Mouse (Mus musculus): ENCODE results near the gene Sh3pxd2a.

The Sh3pxd2a gene

DNA sequence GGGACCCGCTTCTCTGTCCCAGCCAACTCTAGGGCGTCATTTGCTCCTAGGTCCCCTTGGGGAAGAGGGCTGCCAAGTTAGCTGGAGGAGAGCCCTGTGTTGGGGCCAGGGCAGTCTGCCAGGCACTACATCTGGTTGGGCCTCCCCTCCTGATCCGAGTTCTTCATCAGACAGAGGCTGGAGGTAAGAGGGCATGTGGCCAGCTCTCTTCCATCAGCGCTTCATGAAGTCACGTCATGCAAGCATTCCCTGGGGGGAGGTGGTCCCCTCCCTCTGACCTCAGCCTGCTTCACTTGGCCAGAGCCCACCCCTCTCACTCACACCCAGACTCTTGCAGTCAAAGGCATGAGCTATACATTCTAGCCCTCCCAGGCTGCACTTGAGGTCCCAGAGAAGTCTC, 25.8 kb downstream of the Sh3pxd2a start:
- DNase-seq (ENCODE audit: low spot score), result no peak

DNA sequence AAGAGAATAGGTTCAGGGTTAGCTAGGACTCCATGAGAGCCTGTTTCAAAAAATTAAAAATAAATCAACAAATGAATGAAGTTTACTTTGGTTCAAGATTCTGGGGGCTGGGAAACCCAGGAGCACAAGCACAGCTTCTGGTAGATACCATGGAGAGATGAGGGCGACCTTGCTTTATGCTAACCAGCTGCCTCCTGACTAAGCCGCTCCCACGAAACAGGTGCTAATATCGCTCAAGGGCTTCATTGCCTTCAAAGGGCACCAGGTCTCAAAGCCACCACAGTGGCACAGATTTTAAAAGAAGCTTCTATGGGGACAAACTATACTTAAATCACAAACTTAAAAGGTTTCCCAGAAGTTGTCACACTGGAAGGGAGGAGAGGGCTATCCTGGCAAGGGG, 27.2 kb downstream of the Sh3pxd2a start:
- no peak for DNase-seq (ENCODE audit: low spot score)

GRCm38 (mm10) chr19:47436236-47436635, 28.0 kb downstream of the Sh3pxd2a start:
- no peak for DNase-seq (ENCODE audit: low spot score)

DNA sequence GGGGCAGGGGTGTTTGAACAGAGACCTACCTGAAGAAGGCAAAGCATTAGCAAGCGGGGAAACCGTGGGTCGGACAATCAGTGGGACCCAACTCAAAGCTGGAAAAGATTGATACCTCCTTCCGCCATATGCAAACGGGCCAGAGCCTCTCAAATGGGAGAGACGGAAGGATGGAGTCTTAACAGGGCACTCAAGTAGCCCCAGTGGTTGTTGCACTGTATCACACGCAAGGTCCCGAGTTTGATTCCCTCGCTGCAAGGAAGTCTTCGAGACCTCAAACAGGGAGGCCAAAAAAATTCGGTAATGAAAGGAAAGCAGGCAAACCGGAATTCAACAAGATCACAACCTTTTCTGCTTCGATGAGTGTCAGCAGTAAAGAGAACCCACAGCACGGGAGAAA, 29.5 kb downstream of the Sh3pxd2a start:
- no peak for DNase-seq (ENCODE audit: low spot score)

DNA sequence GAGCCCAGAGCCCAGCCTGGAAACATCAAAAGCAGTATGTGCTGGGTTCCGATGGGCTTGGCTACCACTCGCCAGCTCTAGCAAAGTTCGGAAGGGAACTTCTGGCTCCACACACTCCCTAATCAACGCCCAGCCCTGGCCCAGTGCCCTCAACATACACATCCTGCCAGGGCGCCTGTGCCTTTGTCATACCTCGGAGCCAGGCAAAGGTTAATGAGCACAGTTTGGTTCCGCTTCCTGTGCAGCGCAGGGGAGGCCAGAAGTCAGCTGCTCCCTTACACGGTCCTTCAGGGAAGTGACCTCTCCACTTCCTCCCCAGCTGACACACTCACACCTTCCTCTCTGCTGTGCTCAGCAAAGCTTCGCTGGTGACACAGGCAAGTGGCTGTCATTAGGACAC, 31.9 kb downstream of the Sh3pxd2a start:
- DNase-seq (ENCODE audit: low spot score), result no peak

DNA sequence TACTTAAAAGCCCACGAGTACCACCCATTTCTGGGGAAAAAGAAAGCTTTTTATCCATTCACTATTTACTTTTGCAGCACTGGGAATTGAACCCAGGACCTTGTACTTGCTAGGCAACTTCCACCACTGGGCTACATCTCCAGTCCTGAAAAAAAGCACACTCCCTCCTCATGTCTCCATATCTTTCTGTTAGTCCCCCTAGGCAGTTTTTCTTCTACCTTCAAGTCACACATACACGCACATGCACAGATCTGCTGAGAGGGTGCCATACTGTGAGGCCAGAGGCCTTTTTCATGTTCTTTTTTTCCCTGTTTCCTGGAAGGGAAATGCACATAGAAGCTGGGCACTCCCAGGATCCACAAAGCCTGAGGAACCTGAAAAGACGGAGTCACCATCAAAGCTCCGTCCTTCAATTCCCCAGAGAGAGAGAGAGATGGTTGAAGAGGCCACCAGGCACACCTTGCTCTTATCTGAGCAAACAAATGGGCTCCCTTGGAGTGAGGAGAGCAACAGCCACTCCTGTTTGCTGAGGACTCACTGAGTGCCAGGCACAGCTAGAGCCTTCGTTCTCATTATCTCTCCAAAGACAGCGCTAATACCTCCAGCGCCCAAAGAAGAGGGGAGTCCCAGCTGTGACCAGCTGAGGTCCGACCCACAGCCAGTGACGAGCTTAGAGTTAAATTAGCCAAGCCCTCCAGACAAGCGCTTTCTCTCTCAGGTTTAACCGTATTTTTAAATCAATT, 32.8 kb downstream of the Sh3pxd2a start:
- no peak for DNase-seq (ENCODE audit: low spot score)

DNA sequence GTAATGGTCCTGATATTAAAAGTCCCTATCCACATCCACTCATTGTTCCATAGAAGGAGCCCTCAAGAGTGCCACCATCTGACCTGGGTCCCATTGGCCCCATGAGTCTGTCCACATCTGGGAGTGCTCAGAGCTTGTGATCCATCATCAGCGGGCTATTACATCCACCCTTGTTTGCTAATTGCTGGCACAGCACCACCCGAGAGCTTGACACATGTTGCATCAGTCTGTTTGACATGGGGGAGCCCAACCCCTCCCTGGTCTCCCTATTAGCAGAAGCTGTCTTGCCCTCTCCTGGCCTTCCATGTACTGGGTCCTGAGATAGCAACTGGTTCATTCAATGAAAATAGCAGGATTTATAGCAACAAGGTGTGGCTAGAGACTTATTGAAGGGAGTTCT, 34.0 kb downstream of the Sh3pxd2a start:
- DNase-seq (ENCODE audit: low spot score), result no peak

DNA sequence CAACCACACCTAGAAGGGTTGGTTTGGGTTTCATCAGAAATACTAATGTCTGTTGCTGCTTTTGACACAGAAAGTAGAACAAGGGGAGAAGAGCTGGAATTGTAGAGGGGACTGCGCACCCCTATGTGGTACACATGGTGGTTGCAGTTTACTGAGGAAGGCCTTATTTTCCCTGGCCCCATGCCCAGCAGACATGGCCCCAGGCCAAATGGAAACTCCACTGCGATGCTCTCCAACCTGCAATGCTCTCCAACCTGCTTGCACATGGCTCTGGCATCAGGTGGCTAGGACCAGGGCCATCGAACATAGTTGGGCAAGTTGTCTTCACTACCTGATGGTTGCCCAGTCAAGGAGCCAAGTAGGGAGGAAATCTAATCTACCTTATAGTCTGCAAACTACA, 35.0 kb downstream of the Sh3pxd2a start:
- no peak for DNase-seq (ENCODE audit: low spot score)

GRCm38 (mm10) chr19:47428794-47429193, 35.4 kb downstream of the Sh3pxd2a start:
- no peak for DNase-seq (ENCODE audit: low spot score)

GRCm38 (mm10) chr19:47427841-47428789, 36.1 kb downstream of the Sh3pxd2a start:
- no peak for DNase-seq (ENCODE audit: low spot score)

DNA sequence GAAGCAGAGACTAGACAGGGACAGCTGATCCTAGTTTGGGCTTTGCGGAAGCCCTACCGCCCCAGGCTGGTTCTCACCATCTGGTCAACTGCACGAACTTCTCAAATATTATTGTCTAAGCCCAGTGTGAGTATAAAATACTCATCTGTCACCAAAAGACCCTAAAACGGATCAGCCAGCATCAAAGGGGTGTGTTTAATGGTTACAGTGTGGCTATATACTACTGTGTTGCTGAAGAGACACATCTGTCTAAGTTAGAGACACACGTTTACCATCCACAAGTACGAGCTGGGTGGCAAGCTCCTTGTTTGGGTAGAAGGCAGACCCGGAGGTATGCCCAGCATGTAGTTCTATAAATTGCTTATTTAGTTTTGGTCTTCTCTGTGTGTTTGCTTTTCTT, 40.6 kb downstream of the Sh3pxd2a start:
- no peak for DNase-seq (ENCODE audit: low spot score)

DNA sequence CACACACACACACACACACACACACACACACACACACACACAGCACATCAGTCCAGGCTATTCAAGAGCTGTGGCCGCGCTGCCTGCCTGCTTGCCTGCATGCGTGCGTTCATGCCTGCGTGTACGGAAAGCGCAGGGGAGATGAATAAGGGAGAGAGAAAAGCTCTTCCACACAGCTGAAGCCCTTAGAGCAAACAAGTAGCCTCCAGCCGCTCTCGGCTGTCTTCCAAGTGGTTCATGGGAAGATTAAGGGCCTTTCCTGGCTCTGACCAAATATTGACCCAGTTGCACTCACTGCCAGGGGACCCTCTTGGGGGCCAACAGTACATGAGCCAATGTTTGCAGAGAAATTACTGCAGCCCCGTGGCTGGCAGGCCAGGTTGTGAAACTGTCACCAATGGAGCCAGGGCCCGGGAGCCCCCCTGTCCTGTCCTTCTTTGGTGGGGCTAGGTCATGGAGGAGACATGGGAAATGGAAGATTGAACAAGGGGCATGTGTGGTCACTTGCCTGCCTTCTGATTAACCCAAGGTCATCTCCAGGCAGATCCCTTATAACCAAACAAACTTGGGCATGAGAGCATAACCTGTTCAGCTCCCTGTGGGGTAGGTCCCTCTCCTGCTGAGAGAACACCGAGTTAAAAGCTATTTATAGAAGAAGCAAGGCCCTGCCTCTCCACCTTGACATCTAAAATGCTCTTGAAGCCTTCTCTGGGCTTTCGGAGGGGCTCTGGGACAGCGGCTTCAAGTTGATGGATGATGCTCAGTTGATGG, 42.9 kb downstream of the Sh3pxd2a start:
- DNase-seq (ENCODE audit: low spot score), result no peak

DNA sequence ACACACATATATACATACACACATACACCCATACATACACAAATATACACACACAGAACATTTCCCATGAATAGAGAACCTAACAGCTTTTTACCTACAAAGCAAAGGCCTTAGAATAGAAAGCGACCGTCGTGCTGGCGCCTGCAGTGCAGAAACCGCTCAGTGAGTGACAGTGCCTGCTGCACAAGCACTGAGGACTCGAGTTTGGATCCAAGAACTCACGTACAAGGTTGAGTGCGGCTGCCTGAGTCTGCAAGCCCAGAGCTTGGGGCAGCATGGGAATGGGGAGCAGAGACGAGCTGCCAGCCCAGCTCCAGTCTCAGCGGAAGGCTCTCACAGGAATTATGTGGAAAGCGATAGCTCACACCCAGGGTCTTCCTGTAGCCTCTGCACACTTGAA, 43.7 kb downstream of the Sh3pxd2a start:
- DNase-seq (ENCODE audit: low spot score), result no peak

- DNase-seq (ENCODE audit: low spot score), result no peak
Measured at GRCm38 (mm10) chr19:47419208-47419607, 45.0 kb downstream of the Sh3pxd2a start.

DNA sequence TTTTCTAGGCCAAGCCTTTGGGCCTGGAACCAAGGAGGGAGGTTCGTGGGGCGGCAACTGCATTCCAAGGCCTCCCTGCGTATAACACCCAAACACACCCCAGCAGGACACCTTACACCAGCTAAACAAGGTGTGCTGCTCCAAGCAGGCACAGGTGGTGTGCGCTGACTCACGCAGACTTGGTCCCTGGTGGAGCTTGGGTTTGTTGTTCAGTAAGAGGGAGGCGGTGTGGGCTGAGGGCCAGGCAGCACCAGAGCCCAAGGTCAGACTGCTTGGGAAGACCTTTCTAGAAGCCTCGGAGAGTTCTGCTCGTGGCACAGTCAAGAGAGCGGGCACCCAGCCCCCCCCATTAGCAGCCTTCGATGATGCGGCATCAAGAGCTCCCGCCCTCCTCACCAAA, 48.0 kb downstream of the Sh3pxd2a start:
- no peak for DNase-seq (ENCODE audit: low spot score)

DNA sequence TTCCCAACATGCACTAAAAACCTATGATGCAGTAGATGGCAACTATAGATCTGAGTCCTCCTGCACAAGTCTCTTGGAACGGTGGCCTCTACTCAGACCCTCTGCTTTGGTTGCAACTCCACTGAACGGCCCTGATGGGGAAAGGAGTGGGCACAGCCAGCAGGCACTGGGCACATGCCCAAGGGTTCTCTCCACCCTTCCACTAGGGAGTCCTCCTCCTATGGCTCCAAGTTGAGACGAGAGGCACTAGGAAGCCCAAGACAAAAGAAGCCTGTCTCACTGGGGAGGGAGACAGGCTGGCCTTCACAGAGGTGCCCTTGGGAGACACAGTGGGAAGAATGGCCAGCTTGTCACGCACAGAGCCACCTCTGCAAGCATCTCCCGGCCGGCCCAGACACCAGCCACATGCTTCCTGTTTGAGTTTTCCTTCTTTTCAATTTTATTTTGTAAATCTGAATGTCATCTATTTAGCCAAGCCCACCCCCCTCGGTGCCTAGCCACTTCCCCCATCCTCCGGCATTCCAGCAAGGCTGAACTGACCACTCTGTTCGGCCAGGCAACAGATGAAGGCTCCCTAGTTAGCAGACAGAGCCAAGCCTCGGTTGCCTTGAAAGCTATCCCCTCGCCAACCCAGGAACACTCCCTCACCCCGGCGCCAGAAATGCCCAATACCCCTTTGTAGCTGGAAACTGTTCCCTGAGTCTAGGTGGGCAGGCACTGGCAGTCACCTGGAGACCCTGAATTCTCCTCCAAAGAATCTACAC, 49.9 kb downstream of the Sh3pxd2a start:
- no peak for DNase-seq (ENCODE audit: low spot score)

DNA sequence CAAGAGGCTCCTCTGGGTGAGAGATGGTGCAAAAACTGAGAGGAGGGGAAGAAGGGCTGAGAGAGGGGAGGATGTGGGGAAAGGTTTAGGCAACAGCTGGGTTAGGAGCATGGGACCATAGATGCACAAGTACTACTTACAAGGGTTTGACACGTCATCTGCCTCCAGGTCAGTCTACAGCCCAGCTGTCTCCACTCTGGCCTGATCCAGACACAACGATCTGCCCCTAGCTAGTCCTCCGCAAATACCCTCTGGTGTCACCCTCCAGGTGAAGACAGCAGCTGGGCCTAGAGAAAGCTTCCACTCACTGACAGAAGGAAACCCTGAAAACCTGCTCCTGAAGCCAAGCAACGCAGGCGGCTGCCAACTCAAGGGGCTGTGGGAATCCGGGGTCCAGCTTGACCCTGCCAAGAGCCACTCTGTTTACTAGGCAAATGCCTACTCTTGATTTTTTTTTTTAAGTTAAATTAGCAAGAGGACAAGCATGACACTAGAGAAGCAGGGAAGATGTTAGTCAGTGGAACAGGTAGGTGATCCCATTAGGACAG, 50.7 kb downstream of the Sh3pxd2a start:
- no peak for DNase-seq (ENCODE audit: low spot score)

GRCm38 (mm10) chr19:47412566-47413248, 51.5 kb downstream of the Sh3pxd2a start:
- DNase-seq (ENCODE audit: low spot score), result no peak

DNA sequence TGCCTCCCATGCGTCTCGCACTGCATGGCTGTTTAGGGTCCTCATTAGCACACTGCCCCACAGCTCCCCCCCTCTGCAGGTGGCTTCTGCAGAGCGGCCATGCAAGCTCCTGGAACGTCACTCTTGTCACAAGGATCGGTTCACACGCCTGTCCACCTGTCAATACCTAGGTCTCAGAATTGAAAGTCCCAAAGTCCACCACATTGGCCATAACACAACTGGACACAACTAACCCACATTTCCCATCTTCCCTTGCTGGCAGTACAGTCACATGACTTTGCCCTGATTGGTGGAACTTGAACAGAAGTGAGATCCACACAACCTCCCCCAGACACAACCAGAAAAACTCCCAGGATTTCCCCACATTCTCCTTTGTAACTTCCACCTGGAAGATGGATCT, 53.9 kb downstream of the Sh3pxd2a start:
- no peak for DNase-seq (ENCODE audit: low spot score)

- no peak for DNase-seq (ENCODE audit: low spot score)
Measured at GRCm38 (mm10) chr19:47409142-47409541, 55.1 kb downstream of the Sh3pxd2a start.

- DNase-seq (ENCODE audit: low spot score), result no peak
Measured at GRCm38 (mm10) chr19:47408656-47409055, 55.5 kb downstream of the Sh3pxd2a start.

Data from urinary bladder, postnatal 25 days (tissue).